Mouse (Mus musculus): ENCODE measurements at regions not wholly inside any gene's neighbourhood (a gene's known extent, or its start where the extent isn't known, plus 50 kb on each side); places are given as distances from the start of the nearest gene placed in this dataset.

DNA sequence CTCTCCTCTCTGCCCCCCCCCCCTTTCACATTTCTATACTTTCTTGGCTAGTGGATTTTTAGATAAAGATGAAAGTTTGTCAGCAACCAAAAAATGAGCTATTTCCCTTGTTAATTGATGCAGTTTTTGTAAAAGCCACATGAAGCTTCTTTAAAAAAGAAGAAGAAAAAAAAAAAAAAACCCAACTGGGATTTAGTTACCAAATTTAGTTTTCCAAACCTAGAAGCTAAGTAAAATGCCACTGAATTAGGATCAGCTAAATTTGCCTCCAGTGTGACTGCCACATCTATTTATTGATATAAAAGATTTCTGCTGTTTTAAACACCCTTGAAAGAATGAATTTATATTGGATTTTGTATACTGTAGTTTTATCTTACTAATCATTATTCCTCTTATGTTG, 1381.5 kb downstream of the Defb40 start:
- TF ChIP-seq CTCF (IDR thresholded peaks at IDR 0.05) (no peak), POLR2A (IDR thresholded peaks at IDR 0.05; ENCODE audit: insufficient read depth, low read depth, low read length) (no peak)
